Mouse (Mus musculus) heart, embryonic 14.5 days (tissue): ENCODE measurements around the gene Mvb12b. TPM values are rescaled to one million over a fixed set of nuclear protein-coding genes. Genes with fewer than 3 reads are reported as not detected.

ENCODE experiments used
- ATAC-seq: fragments of 200-750 bp; cut with Nextera tagmentation; 2 replicates; pipeline ENCODE4 v1.8.0; 2017; ENCODE audit warnings: low read depth, moderate TSS enrichment; ENCODE audit not compliant: insufficient number of reproducible peaks, insufficient read depth, low FRiP score
- H3K27ac ChIP-seq, 2 experiments: fragments of 200-500 bp in 1 of 2; fragments of 300-500 bp in 1 of 2; sonication (generic) in 1 of 2; replicated peaks in 1 of 2; 2 replicates each; pipeline ENCODE4 v1.5.1; 2012 to 2014; ENCODE audit warnings: low read depth in 2 of 2, low read length in 2 of 2, control low read depth in 1 of 2, mild to moderate bottlenecking in 1 of 2, mixed read lengths in 1 of 2; ENCODE audit not compliant: control insufficient read depth in 1 of 2, insufficient read depth in 1 of 2
- H3K27me3 ChIP-seq: fragments of 300-500 bp; sonication (generic); 2 replicates; pipeline ENCODE4 v1.6.1; 2014; ENCODE audit warnings: mild to moderate bottlenecking, low read length, control low read depth; ENCODE audit not compliant: control insufficient read depth, insufficient read depth
- H3K36me3 ChIP-seq: fragments of 300-500 bp; sonication (generic); 2 replicates; pipeline ENCODE4 v1.6.1; 2014; ENCODE audit warnings: mild to moderate bottlenecking, control low read depth, low read length, mixed read lengths; ENCODE audit not compliant: control insufficient read depth, insufficient read depth
- H3K4me1 ChIP-seq, 2 experiments: fragments of 200-500 bp in 1 of 2; fragments of 300-500 bp in 1 of 2; sonication (generic) in 1 of 2; 2 replicates each; pipeline ENCODE4 v1.6.1; 2012 to 2014; ENCODE audit warnings: low read length in 2 of 2, control low read depth in 1 of 2, mixed read lengths in 1 of 2; ENCODE audit not compliant: control insufficient read depth in 2 of 2, insufficient read depth in 2 of 2
- H3K4me2 ChIP-seq: fragments of 300-500 bp; sonication (generic); 2 replicates; pipeline ENCODE4 v1.6.1; 2014; ENCODE audit warnings: mild to moderate bottlenecking, low read length
- H3K4me3 ChIP-seq, 2 experiments: fragments of 200-500 bp in 1 of 2; fragments of 300-500 bp in 1 of 2; sonication (generic) in 1 of 2; 2 replicates each; pipeline ENCODE4 v1.5.1; 2012 to 2014; ENCODE audit warnings: low read length in 2 of 2, mild to moderate bottlenecking in 2 of 2, control low read depth in 1 of 2, low read depth in 1 of 2, moderate library complexity in 1 of 2; ENCODE audit not compliant: control insufficient read depth in 1 of 2, insufficient read depth in 1 of 2
- H3K9ac ChIP-seq: fragments of 300-500 bp; sonication (generic); 2 replicates; pipeline ENCODE4 v1.6.1; 2014; ENCODE audit warnings: mild to moderate bottlenecking, low read length
- H3K9me3 ChIP-seq: fragments of 300-500 bp; sonication (generic); 2 replicates; pipeline ENCODE4 v1.6.1; 2016; ENCODE audit warnings: low read length, control low read depth; ENCODE audit not compliant: control insufficient read depth
- WGBS: fragments of 180-500 bp; shearing (Covaris S2); extraction: QIAGEN DNeasy Blood & Tissue Kit; methylation state at CpG from one replicate; pipeline ENCODE4 v1.1.7; 2014; 5-methylcytosine and 5-hydroxymethylcytosine counted together
- polyA plus RNA-seq: library from polyadenylated mRNA; unstranded; fragments of >200 nt; fragmentation: Nextera tagmentation; extraction: Ambion mirVana; gene quantifications from 2 replicates; pipeline ENCODE4 v1.2.1, GENCODE M21; 2014

The Mvb12b gene
- polyA plus RNA-seq, 1 experiment from 2014 or later = 10.4 TPM

- Histone ChIP-seq H3K27ac (no peak overlapping the region), H3K4me3 (no peak overlapping the region), H3K36me3 (peaks cover 4% of the 10 kb centered on the region; the same call in 1 of the 2 replicates), H3K4me2 (no peak overlapping the region), H3K27me3 (peaks cover 17% of the 10 kb centered on the region), H3K4me1 (no peaks in the 10 kb centered on the region; a peak in 1 of 4 replicates), H3K9me3 (no peaks in the 10 kb centered on the region), H3K9ac (no peak overlapping the region)
- 85% methylated on average over 8 of the region's 8 CpGs for whole genome bisulfite sequencing
- ATAC-seq = no peak
These were observed 52.7 kb downstream of the Mvb12b start for GRCm38 (mm10) chr2:33835038-33835437.

- Histone ChIP-seq H3K9me3 (no peaks in the 10 kb centered on the region), H3K27ac (no peak overlapping the region), H3K4me1 (no peaks in the 10 kb centered on the region), H3K4me2 (no peak overlapping the region), H3K9ac (no peak overlapping the region), H3K27me3 (peaks cover 17% of the 10 kb centered on the region), H3K4me3 (no peak overlapping the region), H3K36me3 (peaks cover 4% of the 10 kb centered on the region; the same call in 1 of the 2 replicates)
- WGBS = 87% methylated on average over 1 of the region's 1 CpGs
- no peak for ATAC-seq
These were observed 53.8 kb downstream of the Mvb12b start for GRCm38 (mm10) chr2:33833902-33834301.

- H3K27me3 ChIP-seq = no peaks in the 10 kb centered on the region
- no peak for ATAC-seq
- no peak overlapping the region for H3K4me3 ChIP-seq
- peaks cover 17% of the 10 kb centered on the region; the same call in 1 of the 2 replicates for H3K36me3 ChIP-seq
- 92% methylated on average over 2 of the region's 2 CpGs for WGBS
- H3K9ac ChIP-seq = no peak overlapping the region
- H3K4me2 ChIP-seq = no peak overlapping the region
- no peaks in the 10 kb centered on the region for H3K4me1 ChIP-seq
- H3K27ac ChIP-seq = no peak overlapping the region
- H3K9me3 ChIP-seq = no peaks in the 10 kb centered on the region
These were observed 57.9 kb downstream of the Mvb12b start for GRCm38 (mm10) chr2:33829870-33830269.

- H3K4me3 ChIP-seq = no peak overlapping the region
- H3K36me3 ChIP-seq = peaks cover 24% of the 10 kb centered on the region
- 0 out of 2 replicates have a peak, but pooled peaks cover 3% of the 10 kb centered on the region for H3K27me3 ChIP-seq
- no peaks in the 10 kb centered on the region for H3K9me3 ChIP-seq
- H3K4me1 ChIP-seq = no peaks in the 10 kb centered on the region
- H3K4me2 ChIP-seq = no peak overlapping the region
- 79% methylated on average over 6 of the region's 6 CpGs for WGBS
- ATAC-seq = no peak
- H3K9ac ChIP-seq = no peak overlapping the region
- no peak overlapping the region for H3K27ac ChIP-seq
These were observed 61.0 kb downstream of the Mvb12b start for GRCm38 (mm10) chr2:33826777-33827176.

- Histone ChIP-seq H3K9me3 (no peaks in the 10 kb centered on the region), H3K4me2 (no peak overlapping the region), H3K27me3 (0 out of 2 replicates have a peak, but pooled peaks cover 3% of the 10 kb centered on the region), H3K27ac (no peak overlapping the region), H3K9ac (no peak overlapping the region), H3K4me1 (no peaks in the 10 kb centered on the region), H3K4me3 (no peak overlapping the region), H3K36me3 (peaks cover 31% of the 10 kb centered on the region)
- 88% methylated on average over 11 of the region's 11 CpGs for WGBS
- ATAC-seq = no peak
These were observed 62.7 kb downstream of the Mvb12b start for GRCm38 (mm10) chr2:33824935-33825514.

- Histone ChIP-seq H3K27ac (no peak overlapping the region), H3K27me3 (0 out of 2 replicates have a peak, but pooled peaks cover 3% of the 10 kb centered on the region), H3K9me3 (no peaks in the 10 kb centered on the region), H3K36me3 (peaks cover 27% of the 10 kb centered on the region), H3K4me2 (no peak overlapping the region), H3K4me3 (no peak overlapping the region), H3K9ac (no peak overlapping the region), H3K4me1 (no peaks in the 10 kb centered on the region)
- 32% methylated on average over 13 of the region's 13 CpGs for WGBS
- peak; percentile 53; the same call in 1 of the 2 replicates for ATAC-seq
These were observed 65.8 kb downstream of the Mvb12b start for GRCm38 (mm10) chr2:33821677-33822607.

GRCm38 (mm10) chr2:33820450-33820849, 67.3 kb downstream of the Mvb12b start:
- Histone ChIP-seq H3K27me3 (0 out of 2 replicates have a peak, but pooled peaks cover 3% of the 10 kb centered on the region), H3K9me3 (no peaks in the 10 kb centered on the region), H3K4me2 (no peak overlapping the region), H3K4me1 (no peaks in the 10 kb centered on the region), H3K27ac (no peak overlapping the region), H3K9ac (no peak overlapping the region), H3K4me3 (no peak overlapping the region), H3K36me3 (peaks cover 27% of the 10 kb centered on the region)
- no peak for ATAC-seq
- 88% methylated on average over 3 of the region's 3 CpGs for WGBS
